Mouse (Mus musculus) heart, adult 18-20 months (tissue): Measurements from ENCODE around the gene Gtf2a1l. TPM values are rescaled to one million over a fixed set of nuclear protein-coding genes. Genes with fewer than 3 reads are reported as not detected.

ENCODE experiments used
- DNase-seq, 2 experiments: peaks; one replicate each; pipeline ENCODE4 v3.0.0; 2021 to 2022; ENCODE audit warnings: mixed read lengths in 1 of 2
- long read RNA-seq, 2 experiments: library from polyadenylated mRNA; stranded (forward); transcript quantifications; one replicate each; pipeline ENCODE4 v2.0.0; 2021
- total RNA-seq, 2 experiments: library from RNA; stranded (reverse); gene quantifications; 2 replicates each; pipeline ENCODE4 v1.2.3; 2021

The Gtf2a1l gene
- total RNA-seq = not detected
- long read RNA-seq, experiment 1 = 0 reads
- long read RNA-seq, experiment 2 = 0 reads

- no peak for DNase-seq
Measured at GRCm38 (mm10) chr17:88668452-88668851, at the start of gene Gtf2a1l. Gtf2a1l (plus strand) TSS chr17:88668660.

DNA sequence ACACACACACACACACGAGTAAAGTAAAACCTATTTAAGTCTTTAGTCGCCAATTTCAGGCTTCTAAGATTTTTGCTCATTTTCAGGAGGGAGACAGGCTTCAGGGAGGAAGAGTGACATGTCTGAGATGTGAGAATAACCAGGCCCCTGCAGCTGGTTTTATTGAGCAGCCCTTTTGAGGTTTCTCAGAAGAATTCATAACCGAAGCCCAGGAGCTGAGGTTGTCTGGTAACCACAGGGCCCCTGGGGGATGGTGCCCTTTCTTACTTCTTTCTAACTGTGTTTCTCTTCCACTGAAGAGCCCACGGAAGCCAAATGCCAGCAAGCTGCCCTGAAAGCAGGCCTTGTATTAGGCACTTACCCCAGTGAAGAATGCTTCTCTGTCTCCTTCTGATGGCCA lies 47.5 kb upstream of the Gtf2a1l start:
- no peak for DNase-seq

GRCm38 (mm10) chr17:88621374-88621773 lies 47.1 kb upstream of the Gtf2a1l start:
- DNase-seq = no peak

GRCm38 (mm10) chr17:88622711-88623110 lies 45.7 kb upstream of the Gtf2a1l start:
- no peak for DNase-seq

DNA sequence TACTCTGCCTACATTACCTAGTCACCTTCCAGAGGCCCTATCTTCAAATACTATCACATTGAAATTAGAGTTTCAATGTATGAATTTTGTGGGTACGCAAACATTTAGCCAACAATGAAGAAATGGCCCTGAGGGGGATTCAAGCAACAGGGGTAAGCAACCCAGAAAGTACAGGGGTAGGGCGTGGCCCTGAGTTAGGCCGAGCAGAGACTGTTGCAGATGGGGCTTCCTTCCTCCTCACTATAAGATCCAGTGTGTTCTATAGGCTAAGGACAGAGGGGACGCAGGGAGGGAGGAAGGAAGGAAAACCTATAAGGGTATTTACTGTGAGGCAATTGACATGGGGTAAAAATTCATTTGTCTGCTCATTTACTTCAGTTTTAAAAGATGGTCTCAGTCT lies 44.1 kb upstream of the Gtf2a1l start:
- no peak for DNase-seq

DNA sequence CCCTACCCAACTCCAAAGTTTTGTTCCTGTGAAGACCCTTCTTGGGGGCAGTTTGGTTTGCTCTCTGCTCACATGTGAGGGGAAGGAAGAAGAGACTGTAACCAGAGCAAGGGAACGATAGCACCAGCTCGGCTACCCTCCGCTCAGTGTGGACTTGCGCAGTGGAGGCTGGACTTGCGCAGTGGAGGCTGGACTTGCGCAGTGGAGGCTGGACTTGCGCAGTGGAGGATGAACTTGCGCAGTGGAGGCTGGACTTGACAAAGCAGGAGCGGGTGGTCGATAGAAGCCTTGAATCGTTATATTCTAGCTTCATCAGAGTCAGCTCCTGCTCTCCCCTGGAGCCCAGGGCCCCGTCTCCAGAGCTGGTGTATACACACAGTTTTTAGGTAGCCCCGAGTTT lies 43.1 kb upstream of the Gtf2a1l start:
- no peak for DNase-seq

DNA sequence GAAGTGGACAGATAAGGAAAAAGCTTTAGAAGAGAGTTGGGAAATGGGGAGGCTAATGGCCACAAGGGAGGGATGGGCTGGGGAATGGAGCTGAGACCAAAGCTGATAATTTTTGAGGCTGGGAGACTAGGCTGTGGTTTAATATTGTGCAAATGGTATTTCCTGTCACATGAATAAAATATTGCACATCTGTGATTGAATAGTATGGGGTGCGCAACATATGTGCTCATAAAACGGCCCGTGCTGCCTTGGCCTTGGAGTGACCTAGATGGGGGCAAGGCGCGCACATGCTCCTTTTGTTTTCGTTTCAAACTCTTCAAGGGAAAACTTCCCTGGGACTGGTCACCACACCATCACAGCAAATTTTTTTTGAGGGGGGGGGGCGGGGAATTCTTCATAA lies 42.5 kb upstream of the Gtf2a1l start:
- DNase-seq = peak; percentile 31 to 36

DNA sequence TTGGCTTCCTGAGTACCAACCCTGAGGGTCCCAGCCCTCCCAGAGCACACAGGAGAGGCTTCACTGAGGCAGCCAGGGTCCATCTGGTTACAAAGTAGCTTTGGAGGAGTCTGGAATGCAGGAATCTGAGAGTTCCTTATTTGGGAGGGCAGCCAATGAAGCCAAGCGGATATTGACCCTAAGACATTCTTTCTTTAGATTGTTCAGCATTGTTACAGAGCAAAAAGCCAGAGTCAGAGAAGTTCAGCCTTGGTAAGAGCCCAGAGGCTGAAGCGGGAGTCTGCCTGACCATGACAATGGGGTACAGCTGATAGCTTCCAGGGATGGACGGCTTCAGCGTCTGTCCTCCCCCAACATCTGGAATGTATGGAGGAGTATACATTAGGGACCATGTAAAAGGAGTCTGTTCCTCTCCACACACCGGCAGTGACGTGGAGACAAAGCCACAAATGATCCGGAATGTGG lies 42.1 kb upstream of the Gtf2a1l start:
- DNase-seq = peak; percentile 21 to 40

- peak; percentile 52 to 74 for DNase-seq
Measured at GRCm38 (mm10) chr17:88627150-88627549, 41.3 kb upstream of the Gtf2a1l start.

- DNase-seq = peak; percentile 85 to 94
Measured at GRCm38 (mm10) chr17:88628676-88629380, 39.6 kb upstream of the Gtf2a1l start.

DNA sequence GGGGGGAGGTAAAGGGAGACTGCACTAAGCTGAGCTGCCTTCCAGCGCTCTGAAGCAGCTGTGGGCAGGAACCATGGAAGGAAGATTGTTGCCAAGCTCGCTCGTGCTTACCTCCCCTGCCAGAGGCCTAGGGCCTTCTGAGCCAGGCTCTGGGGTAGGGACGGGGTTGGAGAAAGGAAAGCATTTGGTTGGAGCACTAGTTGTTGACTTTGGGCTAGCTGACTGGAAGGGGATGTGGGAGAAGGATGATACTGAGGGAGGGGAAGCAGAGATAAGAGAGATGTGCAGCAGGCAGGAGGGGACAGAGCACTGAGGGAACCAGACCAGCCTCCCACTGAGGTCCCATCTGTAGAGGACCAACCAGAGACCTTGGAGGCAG lies 39.1 kb upstream of the Gtf2a1l start:
- peak; percentile 77 to 82 for DNase-seq

GRCm38 (mm10) chr17:88629931-88630553 lies 38.4 kb upstream of the Gtf2a1l start:
- peak; percentile 79 to 83 for DNase-seq

DNA sequence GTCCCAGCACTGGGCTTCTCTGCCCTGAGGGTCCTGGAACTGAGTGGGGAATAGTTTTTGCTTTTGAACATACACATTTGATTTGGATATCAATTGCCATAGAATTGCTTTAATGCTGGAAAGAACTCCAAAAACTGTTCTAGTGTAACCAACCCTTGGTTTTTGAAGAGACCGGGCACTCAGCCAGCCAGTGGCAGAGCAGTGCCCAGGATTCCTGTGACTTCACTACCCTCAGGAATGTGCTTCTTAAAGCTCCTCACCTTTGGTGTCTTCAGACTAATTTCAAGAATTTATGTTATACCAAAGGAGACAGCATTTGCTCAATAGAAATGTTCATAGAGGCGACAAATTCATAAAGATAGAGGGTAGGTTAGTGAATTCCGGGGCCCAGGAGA lies 37.9 kb upstream of the Gtf2a1l start:
- DNase-seq = no peak

DNA sequence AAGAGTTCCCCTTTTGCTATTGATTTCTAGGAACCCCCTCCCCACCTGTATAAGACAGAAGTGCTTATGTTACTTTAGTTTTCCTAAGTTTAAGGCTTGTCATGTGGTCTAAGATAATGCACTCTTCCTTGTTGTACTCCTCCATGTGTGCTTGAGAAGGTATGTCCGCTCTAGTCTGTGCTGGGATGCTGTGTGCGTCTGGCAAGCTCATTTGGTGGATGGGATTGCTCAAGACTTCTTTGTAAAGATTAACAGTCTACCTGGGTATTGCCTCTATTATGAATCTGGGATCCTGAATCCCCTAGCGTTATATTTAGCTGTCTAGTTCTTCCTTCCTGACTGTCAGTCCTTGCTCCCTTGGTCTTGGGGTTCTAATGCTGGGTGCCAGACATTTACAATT lies 35.8 kb upstream of the Gtf2a1l start:
- DNase-seq = no peak

GRCm38 (mm10) chr17:88636076-88636475 lies 32.4 kb upstream of the Gtf2a1l start:
- no peak for DNase-seq

DNA sequence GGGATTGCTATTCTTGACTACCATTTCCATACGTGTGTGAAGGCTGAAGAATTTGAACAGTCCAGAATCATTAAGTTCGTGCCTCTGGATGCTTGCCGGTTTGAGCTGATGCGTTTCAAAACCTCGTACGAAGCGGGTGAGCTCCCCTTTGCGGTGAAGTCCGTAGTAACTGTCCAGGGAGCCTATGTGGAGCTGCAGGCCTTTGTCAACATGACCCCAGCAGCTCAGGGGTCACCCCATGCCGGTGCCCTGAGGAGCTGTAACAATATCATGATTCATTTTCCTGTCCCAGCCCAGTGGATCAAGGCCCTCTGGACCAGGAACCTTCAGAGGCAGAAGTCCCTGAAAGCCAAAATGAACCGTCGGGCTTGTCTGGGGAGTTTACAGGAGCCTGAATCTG lies 31.9 kb upstream of the Gtf2a1l start:
- DNase-seq = no peak

DNA sequence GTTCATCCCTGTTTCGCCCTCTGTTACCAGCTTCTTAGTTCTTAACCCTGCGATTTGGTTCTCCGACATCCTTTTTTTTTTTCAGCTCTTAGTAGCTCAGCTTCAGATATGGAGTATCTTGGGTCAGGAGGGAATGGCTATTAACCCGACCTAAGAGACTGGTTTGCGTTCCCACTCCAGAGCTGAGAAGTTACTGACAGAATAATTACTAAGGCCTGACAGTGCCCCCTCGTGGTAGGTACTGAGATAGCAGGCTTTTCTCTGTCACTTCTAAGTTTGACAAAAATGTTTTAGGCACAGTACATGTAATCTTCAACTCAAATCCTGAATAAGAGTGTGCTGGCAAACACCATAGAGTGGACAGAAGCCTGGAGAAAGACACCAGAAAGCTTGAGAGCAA lies 27.4 kb upstream of the Gtf2a1l start:
- DNase-seq = peak; percentile 63 to 86

- DNase-seq = no peak
Measured at GRCm38 (mm10) chr17:88641836-88642235, 26.6 kb upstream of the Gtf2a1l start.

DNA sequence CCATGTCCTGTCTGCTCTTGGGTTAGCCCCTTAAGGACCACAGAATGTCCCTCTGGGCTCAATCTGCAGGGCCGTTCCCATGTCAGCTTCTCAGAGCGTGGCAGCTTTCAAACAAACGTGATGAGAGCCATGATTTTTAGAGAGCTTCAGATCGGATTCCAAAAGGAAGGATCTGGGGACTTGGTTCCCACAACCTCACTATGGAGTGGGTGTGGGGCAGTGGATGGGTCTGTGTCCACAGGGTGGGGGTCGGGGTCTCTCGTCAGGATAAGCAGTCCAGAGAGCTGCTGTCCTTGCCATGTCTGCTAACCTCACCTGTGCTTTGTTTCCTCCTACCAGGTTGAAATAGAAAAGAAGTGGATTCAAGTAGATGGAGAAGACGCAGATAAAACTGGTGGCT lies 23.6 kb upstream of the Gtf2a1l start:
- no peak for DNase-seq

DNA sequence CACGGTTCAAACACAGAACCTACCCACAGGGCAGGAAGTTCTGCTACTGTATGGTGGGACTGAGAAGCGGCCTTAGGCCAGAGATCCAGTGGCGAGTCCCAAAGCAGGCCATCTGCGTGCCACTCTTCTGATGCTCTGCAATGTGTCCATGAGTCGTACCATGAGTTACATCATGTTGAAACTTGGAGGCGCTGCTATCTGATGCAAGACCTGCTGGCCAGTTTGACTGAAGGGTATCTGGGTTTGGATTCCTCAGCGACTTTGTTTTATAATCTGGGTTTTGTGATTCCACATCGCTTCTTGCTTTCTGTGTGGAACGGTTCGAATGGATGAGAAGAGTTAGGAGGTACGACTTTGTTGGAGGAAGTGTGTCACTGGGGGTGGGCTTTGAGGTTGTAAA lies 23.2 kb upstream of the Gtf2a1l start:
- DNase-seq = no peak

DNA sequence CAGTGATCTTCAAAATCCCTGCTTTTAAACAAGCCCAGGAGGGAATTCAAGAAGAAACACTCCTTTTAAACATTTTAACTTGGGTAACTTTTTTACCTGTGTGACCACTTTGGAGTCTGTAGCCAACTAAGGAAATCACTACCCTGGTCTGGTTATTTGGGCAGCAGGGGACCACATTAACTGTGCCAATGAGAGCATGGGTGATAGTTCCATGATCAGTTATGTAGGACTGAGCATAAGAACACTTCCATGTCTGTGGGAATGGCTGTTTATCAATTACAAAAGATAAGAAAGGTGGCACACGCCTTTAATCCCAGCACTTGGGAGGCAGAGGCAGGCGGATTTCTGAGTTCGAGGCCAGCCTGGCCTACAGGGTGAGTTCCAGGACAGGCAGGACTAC lies 21.3 kb upstream of the Gtf2a1l start:
- DNase-seq = no peak

GRCm38 (mm10) chr17:88652010-88652409 lies 16.4 kb upstream of the Gtf2a1l start:
- peak; percentile 30 to 81 for DNase-seq

GRCm38 (mm10) chr17:88652702-88653374 lies 15.6 kb upstream of the Gtf2a1l start:
- DNase-seq = peak; percentile 38 to 85
